Mouse (Mus musculus) forebrain, embryonic 10.5 days (tissue): ENCODE measurements at regions not wholly inside any gene's neighbourhood (a gene's known extent, or its start where the extent isn't known, plus 50 kb on each side); places are given as distances from the start of the nearest gene placed in this dataset.

Source experiments
- DNase-seq: peaks from one replicate; pipeline ENCODE4 v3.0.0-alpha.2; 2017; ENCODE audit warnings: low spot score; ENCODE audit errors: extremely low spot score
- H3K27ac ChIP-seq: fragments of 300-500 bp; sonication (generic); 2 replicates; pipeline ENCODE4 v1.5.1; 2016; ENCODE audit warnings: mild to moderate bottlenecking
- H3K27me3 ChIP-seq: fragments of 300-500 bp; sonication (generic); 2 replicates; pipeline ENCODE4 v1.6.1; 2016; ENCODE audit warnings: mild to moderate bottlenecking; ENCODE audit not compliant: poor library complexity, severe bottlenecking
- H3K36me3 ChIP-seq: fragments of 300-500 bp; sonication (generic); replicated peaks from 2 replicates; pipeline ENCODE4 v1.6.1; 2016; ENCODE audit warnings: mild to moderate bottlenecking, moderate library complexity
- H3K4me1 ChIP-seq: fragments of 300-500 bp; sonication (generic); 2 replicates; pipeline ENCODE4 v1.6.1; 2016
- H3K4me3 ChIP-seq: fragments of 300-500 bp; sonication (generic); 2 replicates; pipeline ENCODE4 v1.5.1; 2016; ENCODE audit warnings: mild to moderate bottlenecking, moderate library complexity
- H3K9me3 ChIP-seq: fragments of 300-500 bp; sonication (generic); 2 replicates; pipeline ENCODE4 v1.6.1; 2016; ENCODE audit warnings: mild to moderate bottlenecking, moderate library complexity
- WGBS: fragments of 180-500 bp; shearing (Covaris S2); methylation state at CpG from one replicate; pipeline ENCODE4 v1.1.7; 2016; 5-methylcytosine and 5-hydroxymethylcytosine counted together

DNA sequence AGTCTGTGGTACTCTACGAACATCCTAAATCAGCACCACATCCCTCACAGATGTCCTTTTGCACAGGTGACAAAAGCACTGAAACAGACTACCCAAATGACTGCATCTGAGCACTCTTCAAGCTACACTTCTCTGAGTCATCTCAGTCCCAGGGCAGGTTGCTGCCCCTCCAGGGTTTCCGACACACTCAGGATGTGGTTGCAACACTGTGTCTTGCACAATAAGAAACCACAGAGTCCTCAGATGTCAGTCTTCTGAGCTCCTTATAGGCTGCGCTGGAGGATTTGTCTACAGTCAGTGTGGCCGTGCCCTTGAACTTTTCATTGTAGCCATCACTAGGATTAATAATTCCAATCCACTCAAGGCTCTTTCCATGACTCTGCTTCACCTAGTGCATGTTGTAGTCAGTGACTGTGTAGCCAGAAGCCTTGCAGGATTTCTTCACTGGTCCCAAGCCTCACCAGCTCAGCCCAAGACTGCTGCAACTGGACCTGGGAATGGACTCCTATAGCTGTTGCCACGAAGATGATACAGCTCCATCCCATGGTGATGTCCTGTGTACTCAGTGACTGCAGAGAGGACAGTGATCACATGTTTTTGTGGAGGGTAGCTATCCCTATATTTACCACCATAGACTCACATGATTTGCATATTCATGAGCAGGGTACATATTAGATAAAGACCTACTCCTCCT lies 1103.3 kb upstream of the Tenm3 start:
- no peak overlapping the region for H3K27ac ChIP-seq
- H3K27me3 ChIP-seq: no peaks in the 10 kb centered on the region
- no peak for DNase-seq
- H3K4me3 ChIP-seq: no peak overlapping the region
- H3K36me3 ChIP-seq: no peaks in the 10 kb centered on the region
- no peaks in the 10 kb centered on the region for H3K4me1 ChIP-seq
- no peaks in the 10 kb centered on the region for H3K9me3 ChIP-seq
- 89% methylated on average over 5 of the region's 5 CpGs for WGBS

DNA sequence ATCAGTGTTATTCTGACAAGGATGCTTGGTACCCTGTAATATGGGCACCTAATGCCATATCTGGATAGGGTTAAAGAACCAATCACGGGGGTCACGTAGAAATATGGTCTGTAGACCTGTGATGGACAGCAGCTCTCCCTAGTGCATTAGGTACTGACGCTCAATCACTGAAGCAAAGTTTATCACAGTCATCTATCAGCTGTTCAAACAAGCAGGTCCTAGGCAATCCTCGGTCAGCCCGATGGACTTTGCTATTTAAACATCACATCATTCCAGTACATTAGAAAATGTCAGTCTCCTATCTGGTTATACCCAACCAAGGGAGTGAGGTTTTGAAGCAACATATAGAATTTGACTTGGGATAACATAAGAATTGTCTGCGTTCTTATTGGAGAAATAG lies 1088.4 kb upstream of the Tenm3 start:
- peaks cover under 1% of the 10 kb centered on the region; the same call in 1 of the 2 replicates for H3K4me1 ChIP-seq
- H3K4me3 ChIP-seq: no peak overlapping the region
- no peaks in the 10 kb centered on the region for H3K9me3 ChIP-seq
- WGBS: 95% methylated on average over 6 of the region's 6 CpGs
- DNase-seq: no peak
- no peaks in the 10 kb centered on the region for H3K27me3 ChIP-seq
- H3K36me3 ChIP-seq: no peaks in the 10 kb centered on the region
- H3K27ac ChIP-seq: no peak overlapping the region

DNA sequence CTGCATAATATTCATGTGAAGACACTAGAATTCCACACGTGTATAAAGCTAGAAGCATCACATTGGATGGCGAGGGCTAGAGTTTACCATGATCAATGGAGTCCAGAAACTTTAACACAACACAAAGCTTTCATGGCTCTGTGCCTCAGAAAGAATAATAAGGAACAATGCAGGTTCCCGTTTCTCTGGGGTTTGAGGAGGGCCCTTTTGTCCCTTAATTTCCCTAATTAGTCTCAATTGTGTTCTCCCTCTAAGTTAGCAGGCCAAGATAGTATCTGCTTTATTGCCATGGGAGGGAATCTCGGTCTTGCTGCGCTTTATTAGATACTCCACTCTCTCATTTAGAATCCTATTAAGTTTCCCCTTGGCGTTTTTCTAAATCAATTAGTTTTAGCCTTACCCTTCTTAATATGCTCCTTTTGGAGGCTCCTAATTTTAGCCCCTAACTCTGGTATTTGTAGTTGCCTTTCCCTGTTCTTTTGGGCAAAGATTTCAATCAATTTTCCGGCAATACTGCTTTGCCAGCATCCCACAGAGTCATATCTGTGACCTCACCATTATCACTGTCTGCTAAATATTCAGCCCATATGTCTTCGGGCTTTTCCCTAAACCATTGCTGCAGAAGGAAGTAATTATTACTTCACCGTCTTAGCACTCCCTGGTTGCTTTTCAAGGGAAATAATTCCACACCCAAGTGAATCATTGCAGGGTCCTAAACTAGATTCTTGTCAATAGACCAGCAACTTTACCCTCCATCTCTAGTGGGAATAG lies 1082.8 kb upstream of the Tenm3 start:
- H3K9me3 ChIP-seq: no peaks in the 10 kb centered on the region
- no peak overlapping the region for H3K27ac ChIP-seq
- 13% methylated on average over 9 of the region's 9 CpGs for WGBS
- H3K27me3 ChIP-seq: no peaks in the 10 kb centered on the region; the same call in 1 of the 2 replicates
- H3K4me1 ChIP-seq: peaks cover 30% of the 10 kb centered on the region
- DNase-seq: no peak
- no peak overlapping the region for H3K4me3 ChIP-seq
- no peaks in the 10 kb centered on the region for H3K36me3 ChIP-seq

DNA sequence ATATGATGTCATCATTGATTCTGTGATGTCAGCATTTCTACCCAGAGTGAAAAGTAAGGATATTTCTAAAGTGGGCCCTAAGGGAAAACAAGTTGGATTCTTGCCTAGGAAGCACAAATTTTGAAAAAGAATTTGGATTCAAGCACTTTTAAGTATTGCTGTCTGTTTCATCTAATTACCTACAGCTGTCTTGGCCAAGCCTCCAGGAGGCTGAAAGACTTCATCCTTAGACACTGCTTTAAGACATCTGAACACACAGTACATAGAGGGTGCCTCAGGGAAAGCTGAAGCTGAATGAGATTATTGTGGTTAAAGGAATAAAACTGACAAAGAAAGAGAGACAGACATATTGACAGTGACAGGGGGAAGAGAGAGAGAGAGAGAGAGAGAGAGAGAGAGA lies 1061.3 kb upstream of the Tenm3 start:
- Histone ChIP-seq H3K27ac (no peak overlapping the region), H3K9me3 (no peaks in the 10 kb centered on the region), H3K4me3 (no peak overlapping the region), H3K27me3 (peaks cover 8% of the 10 kb centered on the region; the same call in 1 of the 2 replicates), H3K4me1 (peaks cover 16% of the 10 kb centered on the region), H3K36me3 (no peaks in the 10 kb centered on the region)
- DNase-seq: no peak

DNA sequence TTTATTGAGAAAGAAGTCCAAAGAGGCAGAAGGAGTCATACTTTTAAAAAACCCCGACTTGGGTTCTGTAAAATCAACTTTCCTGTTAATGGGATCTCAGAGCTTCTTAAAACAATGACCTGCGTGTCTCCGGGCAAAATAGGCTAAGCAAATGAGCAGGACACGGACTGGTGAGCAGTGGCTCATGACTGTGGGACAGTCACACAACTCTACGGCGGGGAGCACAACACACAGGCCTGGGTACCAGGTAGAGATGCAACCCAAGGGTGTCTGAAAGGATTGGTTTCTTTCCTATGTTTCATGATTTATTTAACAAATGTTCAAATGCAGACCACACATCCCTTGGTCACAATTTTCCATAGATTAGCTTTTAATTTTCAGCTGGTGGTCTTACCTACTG lies 1058.3 kb upstream of the Tenm3 start:
- Histone ChIP-seq H3K27ac (peak overlapping the region; percentile 44; the same call in 1 of the 2 replicates), H3K36me3 (no peaks in the 10 kb centered on the region), H3K4me1 (peaks cover 16% of the 10 kb centered on the region), H3K4me3 (peak overlapping the region; percentile 1; the same call in 1 of the 2 replicates), H3K9me3 (no peaks in the 10 kb centered on the region), H3K27me3 (peaks cover 8% of the 10 kb centered on the region; the same call in 1 of the 2 replicates)
- WGBS: 41% methylated on average over 6 of the region's 6 CpGs
- no peak for DNase-seq

DNA sequence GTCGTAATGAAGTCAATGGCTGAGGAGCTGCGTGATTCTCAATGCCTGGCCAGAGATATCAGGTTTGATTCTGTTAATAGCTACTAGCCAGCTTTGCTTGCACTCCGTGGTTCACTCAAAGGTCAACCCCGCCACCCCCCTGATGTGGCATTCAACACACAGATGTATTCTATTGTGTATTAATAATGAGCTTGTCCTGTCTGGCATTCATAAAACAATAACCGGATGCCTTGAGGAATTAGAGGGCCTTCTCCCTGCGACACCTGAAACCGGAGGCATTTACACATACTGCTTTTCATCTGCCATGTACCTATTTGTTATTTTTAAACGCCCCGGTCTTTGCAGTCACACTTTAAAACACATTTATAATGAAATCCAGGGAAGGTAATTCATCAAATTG lies 1057.8 kb upstream of the Tenm3 start:
- peaks cover 16% of the 10 kb centered on the region for H3K4me1 ChIP-seq
- DNase-seq: peak; percentile 28
- 14% methylated on average over 9 of the region's 9 CpGs for WGBS
- peak overlapping the region; percentile 1; the same call in 1 of the 2 replicates for H3K4me3 ChIP-seq
- no peaks in the 10 kb centered on the region for H3K36me3 ChIP-seq
- peaks cover 8% of the 10 kb centered on the region; the same call in 1 of the 2 replicates for H3K27me3 ChIP-seq
- peak overlapping the region; percentile 44; the same call in 1 of the 2 replicates for H3K27ac ChIP-seq
- H3K9me3 ChIP-seq: no peaks in the 10 kb centered on the region
